Mouse (Mus musculus): Measurements from ENCODE around the gene G6pc. TPM values are rescaled to one million over a fixed set of nuclear protein-coding genes. Genes with fewer than 3 reads are reported as not detected.

G6pc gene
- total RNA-seq, 2 experiments from 2014 or later, result 0.14 TPM; not detected in 1

- intact Hi-C loops (cut with DNase I), result loop anchor here (2.0 kb wide), 1 partner anchor 19 kb away; the partner anchor contains the start of gene Rpl27
- DNase-seq (ENCODE audit: low spot score in 2 of 2), result peak; percentile 54 to 58
Measured at GRCm38 (mm10) chr11:101424105-101424851, 56.9 kb downstream of the G6pc start, which contains the start of gene Gm27029. TSS of gene Gm27029 (minus strand) at chr11:101424796.

- intact Hi-C loops (cut with DNase I), result loop anchor here (2.0 kb wide), 1 partner anchor 18 kb away; the partner anchor contains the start of gene Rpl27
- DNase-seq (ENCODE audit: low spot score in 2 of 2), result peak; percentile 99
Measured at GRCm38 (mm10) chr11:101424925-101425813, 57.8 kb downstream of the G6pc start, which contains the start of the genes Rundc1 and Ptges3l. TSS of gene Rundc1 (plus strand) at chr11:101425085. TSS of gene Ptges3l (minus strand) at chr11:101425333.

- no peak for DNase-seq (ENCODE audit: low spot score in 2 of 2)
- intact Hi-C loops (cut with DNase I), result no loop called here
Measured at GRCm38 (mm10) chr11:101426165-101426564, 58.8 kb downstream of the G6pc start.

Small RNAs within 50 kb of the gene (microRNA-seq; reads per million reads assigned to microRNA genes)
- gene Gm25593 (0 reads per million in 2 experiments), gene Mir6929 (0.67 to 1.7 reads per million in 2 experiments)

Other genes starting within 250 kb of the G6pc start
- gene Retreg3, start 247.7 kb upstream of the G6pc start, total RNA-seq (2021), result 10 to 100 TPM; 56.2 to 56.7 TPM
- gene Tubg1, start 247.6 kb upstream of the G6pc start, total RNA-seq (2021), result 10 to 100 TPM; 44.9 to 46.6 TPM
- gene Tubg2, start 211.7 kb upstream of the G6pc start, total RNA-seq (2021), result 10 to 100 TPM; 47.5 to 48.6 TPM
- 100 to 1,000 TPM; 153 to 170 TPM for gene Cntnap1, start 197.0 kb upstream of the G6pc start, total RNA-seq (2021)
- 10 to 100 TPM in 1 of 2 experiments, 1 to 10 TPM in 1; 8.8 to 11.5 TPM for gene Plekhh3, start 196.2 kb upstream of the G6pc start, total RNA-seq (2021)
- gene Ccr10, start 192.1 kb upstream of the G6pc start, total RNA-seq (2021), result under 1 TPM; 0.18 to 0.28 TPM
- 10 to 100 TPM; 42.8 to 48.5 TPM for gene Ezh1, start 141.1 kb upstream of the G6pc start, total RNA-seq (2021)
- gene Ramp2, start 121.5 kb upstream of the G6pc start, total RNA-seq (2021), result 10 to 100 TPM; 39.9 to 44.5 TPM
- 10 to 100 TPM; 62.4 to 65.7 TPM for gene Vps25, start 113.9 kb upstream of the G6pc start, total RNA-seq (2021)
- gene Wnk4, start 107.0 kb upstream of the G6pc start, total RNA-seq (2021), result 1 to 10 TPM; 2.2 to 7.9 TPM
- under 1 TPM; 0.21 to 0.27 TPM for gene Cntd1, start 88.5 kb upstream of the G6pc start, total RNA-seq (2021)
- 10 to 100 TPM; 95.3 to 98.8 TPM for gene Coa3, start 88.4 kb upstream of the G6pc start, total RNA-seq (2021)
- gene Becn1, start 65.3 kb upstream of the G6pc start, total RNA-seq (2021), result 100 to 1,000 TPM; 213 to 229 TPM
- gene Psme3, start 51.3 kb upstream of the G6pc start, total RNA-seq (2021), result 100 to 1,000 TPM; 114 to 116 TPM
- 1 to 10 TPM; 4.8 to 7.4 TPM for gene Aoc2, start 42.5 kb upstream of the G6pc start, total RNA-seq (2021)
- gene Aoc3, start 37.0 kb upstream of the G6pc start, total RNA-seq (2021), result under 1 TPM; 0.69 to 0.73 TPM
- 10 to 100 TPM; 38.7 to 40.1 TPM for gene Aarsd1, start 50.1 kb downstream of the G6pc start, total RNA-seq (2021)
- gene Gm27029, start 57.2 kb downstream of the G6pc start, total RNA-seq (2021), result 1 to 10 TPM; 5.9 to 6.6 TPM
- gene Rundc1, start 57.5 kb downstream of the G6pc start, total RNA-seq (2021), result 10 to 100 TPM; 35.6 to 37.0 TPM
- 1 to 10 TPM; 4.0 to 6.0 TPM for gene Ptges3l, start 57.8 kb downstream of the G6pc start, total RNA-seq (2021)
- gene Rpl27, start 74.7 kb downstream of the G6pc start, total RNA-seq (2021), result 10 to 100 TPM; 32.5 to 37.0 TPM
- gene Ifi35, start 80.8 kb downstream of the G6pc start, total RNA-seq (2021), result 1 to 10 TPM; 2.0 to 2.4 TPM
- 100 to 1,000 TPM; 149 to 175 TPM for gene Rnd2, start 97.4 kb downstream of the G6pc start, total RNA-seq (2021)
- gene Vat1, start 98.7 kb downstream of the G6pc start, total RNA-seq (2021), result 10 to 100 TPM; 36.7 to 39.9 TPM
- gene Brca1, start 184.4 kb downstream of the G6pc start, total RNA-seq (2021), result under 1 TPM; 0.69 to 0.80 TPM
- gene Nbr1, start 184.6 kb downstream of the G6pc start, total RNA-seq (2021), result 100 to 1,000 TPM; 127 to 130 TPM
- 1 to 10 TPM; 1.1 to 1.6 TPM for gene Tmem106a, start 214.7 kb downstream of the G6pc start, total RNA-seq (2021)
- gene Gm11634, start 231.7 kb downstream of the G6pc start, total RNA-seq (2021), result not detected

Measured in left cerebral cortex, postnatal 25 days (tissue).